Mouse (Mus musculus): ENCODE measurements around the gene Tbx18.

The Tbx18 gene

GRCm38 (mm10) chr9:87710360-87710759 lies 20.7 kb downstream of the Tbx18 start:
- no peak for DNase-seq (ENCODE audit: inconsistent ontology term)

- no peak for DNase-seq (ENCODE audit: inconsistent ontology term)
Measured at GRCm38 (mm10) chr9:87708151-87708550, 22.9 kb downstream of the Tbx18 start.

DNA sequence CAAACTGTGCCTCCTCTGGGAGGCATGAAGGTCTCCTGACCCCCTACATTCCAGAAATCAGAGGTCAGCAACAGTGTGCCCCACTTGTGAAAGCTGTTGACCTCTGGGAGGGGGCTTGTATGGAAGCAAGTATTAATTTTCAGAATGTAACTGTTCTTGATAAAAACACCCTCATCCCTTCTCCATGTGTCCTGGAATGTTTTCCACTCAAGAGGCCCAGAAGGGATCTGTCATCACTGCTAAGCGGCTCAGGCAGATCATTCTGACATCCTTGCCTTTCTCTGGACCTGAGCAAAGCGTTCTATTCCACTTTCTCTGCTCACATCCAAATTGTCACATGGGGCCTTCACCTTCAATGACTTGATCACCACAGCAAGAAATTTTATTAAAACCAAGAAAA lies 28.8 kb downstream of the Tbx18 start:
- DNase-seq (ENCODE audit: inconsistent ontology term), result no peak

DNA sequence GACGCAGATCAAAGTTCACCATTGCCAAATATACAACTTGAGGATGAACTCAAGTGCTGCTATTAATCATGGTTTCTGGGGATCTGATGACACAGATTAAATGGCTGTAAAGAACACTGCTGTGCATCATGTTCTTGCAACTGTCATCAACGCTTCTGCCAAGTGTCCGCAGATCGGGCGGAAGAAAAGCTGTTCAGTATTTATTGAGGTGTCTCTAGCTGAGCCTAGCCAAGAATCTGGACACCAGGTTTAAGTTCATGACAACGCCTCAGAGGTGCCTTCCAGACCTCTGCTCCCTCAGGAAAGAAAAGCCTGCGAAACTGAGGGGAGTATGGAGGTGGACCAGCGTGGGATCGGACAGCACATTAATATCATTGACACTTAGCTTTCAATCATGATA lies 44.1 kb downstream of the Tbx18 start:
- no peak for DNase-seq (ENCODE audit: inconsistent ontology term)

- no peak for DNase-seq (ENCODE audit: inconsistent ontology term)
Measured at GRCm38 (mm10) chr9:87682247-87682646, 48.8 kb downstream of the Tbx18 start.
